Mouse (Mus musculus) regulatory T cell (primary cell): ENCODE results near the gene Vrtn.

Source experiments
- in situ Hi-C: fragments of 300-600 bp; cut with MboI, MseI; formaldehyde crosslinking; loops from one replicate; pipeline ENCODE4 v1.15.1; 2025; ENCODE audit warnings: high pct_unique_total_duplicates

The Vrtn gene

GRCm38 (mm10) chr12:84640654-84641053, at the start of gene Vrtn:
TSS of gene Vrtn (plus strand) at chr12:84641019.
- in situ Hi-C loops = no loop called here

DNA sequence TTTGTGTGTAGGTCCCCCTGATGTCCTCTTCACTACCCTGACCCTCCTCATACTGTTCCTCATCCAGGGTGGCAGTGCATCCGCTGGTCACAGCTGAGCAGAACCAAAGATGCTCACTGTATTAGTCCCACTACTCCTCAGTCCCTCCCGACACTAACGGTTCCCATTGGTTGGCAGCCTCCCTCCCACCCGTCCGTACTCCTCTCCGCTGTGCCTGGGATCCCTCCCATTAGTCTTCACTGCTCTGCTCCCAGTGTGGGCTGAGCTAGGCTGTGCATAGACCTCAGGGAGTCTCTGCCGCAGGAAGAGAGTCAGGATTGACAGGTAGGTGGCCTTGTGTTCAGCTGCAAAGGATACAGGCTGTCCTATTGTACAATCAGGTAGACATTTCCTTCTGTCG, 42.5 kb upstream of the Vrtn start:
- in situ Hi-C loops = no loop called here

GRCm38 (mm10) chr12:84604001-84604400, 36.8 kb upstream of the Vrtn start:
- in situ Hi-C loops = no loop called here

DNA sequence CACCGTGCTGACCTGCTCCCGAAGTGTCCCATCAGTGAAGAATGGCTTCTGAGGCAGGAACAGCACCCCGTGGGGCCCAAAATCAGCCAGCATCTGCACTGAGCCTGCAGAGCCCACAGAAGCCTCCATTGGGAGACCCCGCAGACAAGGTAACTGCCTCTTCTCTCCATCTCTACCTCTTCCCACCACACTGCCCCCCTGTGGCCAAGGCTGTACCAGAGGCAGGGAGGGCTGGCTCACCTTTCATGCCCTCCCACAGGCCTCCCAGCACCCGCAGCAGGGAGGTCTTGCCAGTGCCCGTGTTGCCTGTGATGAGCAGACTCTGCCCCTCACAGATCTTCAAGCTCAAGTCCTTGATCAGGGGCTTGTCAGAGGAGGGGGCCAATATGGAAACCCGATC, 35.0 kb upstream of the Vrtn start:
- in situ Hi-C loops = no loop called here

DNA sequence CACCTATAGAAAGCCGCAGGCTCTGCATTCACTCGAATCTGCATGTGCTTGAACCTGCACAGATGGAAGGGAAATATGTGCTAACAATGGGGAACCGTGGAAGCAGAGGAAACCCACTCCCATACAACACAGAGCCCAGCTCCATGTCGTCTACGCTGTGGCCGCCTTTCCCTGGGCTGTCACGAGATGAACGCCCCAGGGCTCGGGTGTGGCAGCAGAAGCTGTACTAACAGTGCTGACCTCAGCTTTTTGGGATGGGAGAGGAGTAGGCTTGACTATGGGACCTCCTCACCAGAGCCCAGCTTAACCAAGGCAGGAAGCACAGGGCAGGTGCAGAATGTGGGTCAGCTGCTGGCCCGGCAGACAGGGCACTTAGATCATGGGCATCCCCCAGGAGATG, 29.1 kb upstream of the Vrtn start:
- in situ Hi-C loops = no loop called here

DNA sequence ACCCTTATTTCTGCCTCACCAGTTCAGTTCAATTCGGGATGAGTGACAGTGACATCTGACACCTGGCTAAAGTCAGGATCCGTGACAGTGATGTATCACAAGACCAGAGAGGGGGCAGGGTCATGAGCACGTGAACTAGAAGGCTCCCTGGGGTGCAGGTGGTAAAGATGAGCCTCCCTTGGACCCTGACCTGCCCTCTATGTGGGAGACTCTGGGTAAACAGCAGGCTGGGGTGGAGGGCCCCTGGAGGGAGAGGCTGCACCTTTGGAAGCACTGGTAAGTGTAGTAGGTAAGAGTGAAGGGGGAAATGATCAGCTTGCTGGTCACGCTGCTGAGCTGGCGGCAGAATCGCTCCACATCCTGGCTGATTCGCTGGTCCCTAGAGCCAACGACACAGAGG, 28.3 kb upstream of the Vrtn start:
- in situ Hi-C loops = no loop called here

DNA sequence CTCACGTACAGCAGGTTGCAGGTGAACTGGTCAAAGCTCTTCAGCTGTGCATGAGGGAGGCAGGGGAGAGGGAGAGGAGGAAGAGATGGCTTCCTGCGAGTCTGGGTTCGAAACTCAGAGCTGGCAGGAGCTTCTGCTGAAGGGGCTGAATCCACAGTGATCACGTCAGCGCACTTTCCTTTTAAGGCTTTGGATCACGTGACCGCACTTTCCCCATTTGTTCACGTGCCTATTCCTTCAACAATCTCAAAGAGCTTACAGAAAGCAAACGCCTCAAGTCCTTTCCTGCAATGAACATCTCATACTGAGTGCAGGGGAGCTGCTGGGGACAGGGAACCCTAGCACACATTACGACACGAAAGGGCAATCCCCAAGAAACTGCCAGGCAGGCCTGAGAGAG, 26.8 kb upstream of the Vrtn start:
- in situ Hi-C loops = no loop called here

DNA sequence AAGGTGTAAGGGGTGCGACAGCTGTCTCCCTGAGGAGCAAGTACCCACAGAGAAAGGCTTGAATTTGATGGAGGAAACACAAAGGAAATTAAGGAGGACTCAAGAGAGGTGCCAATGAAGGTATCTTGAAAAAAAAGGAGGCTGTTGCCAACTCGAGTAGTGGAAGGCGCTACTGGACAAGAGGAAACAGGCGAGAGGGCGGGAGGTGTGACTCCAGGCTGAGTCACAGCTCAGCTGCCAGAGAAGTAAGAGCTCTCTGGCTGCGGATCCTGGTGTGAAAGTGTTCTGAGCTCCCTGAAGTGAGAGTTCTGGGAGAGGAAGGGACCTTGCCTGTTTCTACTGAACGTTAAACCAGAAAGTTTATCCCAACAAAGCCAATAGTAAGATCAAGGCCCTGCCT, 26.3 kb upstream of the Vrtn start:
- in situ Hi-C loops = no loop called here

GRCm38 (mm10) chr12:84616977-84617630, 23.7 kb upstream of the Vrtn start, which contains the start of gene Abcd4:
TSS of gene Abcd4 (minus strand) at chr12:84617413.
- in situ Hi-C loops = no loop called here

GRCm38 (mm10) chr12:84617663-84618062, 23.2 kb upstream of the Vrtn start:
- in situ Hi-C loops = no loop called here

DNA sequence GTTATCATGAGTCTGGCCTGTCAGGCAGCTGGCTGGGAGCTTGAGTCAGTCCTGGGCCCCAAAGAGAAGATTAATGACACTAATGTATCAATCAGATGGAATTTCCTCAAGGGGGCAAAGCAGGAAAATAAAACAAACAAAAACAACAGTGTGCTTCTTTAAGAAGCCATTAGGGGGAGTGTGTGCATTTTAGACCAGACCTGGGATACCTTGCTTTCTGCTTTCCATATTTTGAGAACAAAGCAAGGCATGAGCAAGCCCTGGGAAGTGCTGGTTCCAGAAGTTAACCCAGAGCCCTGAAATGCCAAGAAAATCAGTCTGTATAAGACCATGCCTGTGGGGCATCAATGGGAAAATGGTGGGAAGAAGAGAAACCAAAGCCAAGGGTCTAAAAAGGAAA, 19.8 kb upstream of the Vrtn start:
- in situ Hi-C loops = no loop called here

- in situ Hi-C loops = no loop called here
These were observed 16.2 kb upstream of the Vrtn start for GRCm38 (mm10) chr12:84624601-84625000.

DNA sequence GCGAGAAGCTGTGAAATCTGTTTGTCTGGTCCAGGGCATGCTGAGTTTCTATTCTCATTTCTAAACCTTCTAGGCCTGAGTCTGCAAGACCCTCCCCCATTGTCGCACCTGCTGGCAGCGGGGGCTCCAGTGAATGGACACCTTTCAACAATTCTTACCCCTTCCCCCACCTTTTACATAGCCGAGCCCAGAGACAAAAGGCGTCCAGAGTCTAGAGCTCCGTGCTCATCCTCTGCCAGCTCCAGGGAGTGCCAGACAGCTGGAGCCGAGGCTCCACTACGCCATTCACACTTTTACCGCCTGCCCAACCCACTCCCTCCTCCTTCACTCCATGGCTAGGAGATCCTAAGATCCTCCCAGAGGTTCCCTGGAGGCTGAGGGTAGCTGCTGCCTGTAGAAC, 15.7 kb upstream of the Vrtn start:
- in situ Hi-C loops = no loop called here

- in situ Hi-C loops = no loop called here
These were observed 9.0 kb upstream of the Vrtn start for GRCm38 (mm10) chr12:84631867-84632266.

DNA sequence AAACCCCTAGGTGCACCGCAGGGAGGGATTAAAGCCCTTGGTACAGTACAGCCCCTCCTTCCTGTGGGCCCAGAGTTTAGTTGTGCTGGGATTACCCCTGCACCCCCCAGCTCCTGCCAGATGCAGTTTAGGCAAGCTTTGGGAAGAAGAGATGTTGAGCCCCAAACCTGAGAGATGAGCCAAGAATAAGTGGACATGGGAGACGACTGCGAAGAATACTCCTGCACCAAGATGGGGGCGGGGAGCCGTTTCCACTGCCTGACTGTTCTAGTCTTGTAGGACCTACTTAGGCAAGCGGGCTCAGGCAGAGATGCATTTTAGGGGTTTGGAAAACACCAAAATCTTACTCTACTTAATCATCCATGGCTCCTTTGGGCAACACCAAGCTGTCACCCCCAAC, 566 bp upstream of the Vrtn start:
- in situ Hi-C loops = no loop called here

DNA sequence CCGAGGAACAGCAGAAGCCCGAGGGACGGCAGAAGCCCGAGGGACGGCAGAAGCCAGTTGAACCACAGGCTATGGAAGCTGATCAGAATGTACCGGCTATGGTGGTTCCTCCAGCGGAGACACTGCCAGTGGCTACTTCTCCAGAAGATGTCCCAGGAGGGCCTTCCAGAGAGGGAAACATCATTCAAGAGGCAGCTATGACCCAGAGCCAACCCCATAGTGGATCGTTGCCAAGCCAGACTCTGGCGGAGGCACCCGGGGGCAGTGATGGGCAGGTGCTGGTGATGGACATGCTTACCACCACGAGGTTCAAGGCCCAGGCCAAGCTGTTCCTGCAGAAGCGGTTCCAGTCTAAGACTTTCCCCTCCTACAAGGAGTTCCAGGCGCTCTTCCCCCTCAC, 9.4 kb downstream of the Vrtn start:
- in situ Hi-C loops = loop anchor here (5.0 kb wide), 1 partner anchor 102 kb away; no protein-coding TSS in a partner anchor

- in situ Hi-C loops = loop anchor here (5.0 kb wide), 1 partner anchor 98 kb away; no protein-coding TSS in a partner anchor
These were observed 13.1 kb downstream of the Vrtn start for GRCm38 (mm10) chr12:84653912-84654311.

DNA sequence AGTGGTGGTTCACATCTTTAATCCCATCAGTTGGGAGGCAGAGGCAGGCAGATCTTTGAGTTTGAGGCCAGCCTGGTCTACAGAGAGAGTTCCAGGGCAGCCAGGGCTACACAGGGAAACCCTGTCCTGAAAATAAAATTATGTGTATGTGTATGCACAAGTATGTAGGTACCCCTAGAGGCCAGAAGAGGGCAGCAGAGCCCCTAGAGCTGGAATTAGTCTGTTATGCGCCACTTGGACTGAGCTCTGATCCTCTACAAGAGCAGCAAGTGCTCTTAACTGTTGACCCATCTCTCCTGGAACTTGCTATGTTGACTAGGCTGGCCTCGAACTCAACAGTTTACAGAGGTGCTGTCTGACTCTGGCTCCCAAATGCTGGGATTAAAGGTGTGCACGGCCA, 29.7 kb downstream of the Vrtn start:
- in situ Hi-C loops = no loop called here

DNA sequence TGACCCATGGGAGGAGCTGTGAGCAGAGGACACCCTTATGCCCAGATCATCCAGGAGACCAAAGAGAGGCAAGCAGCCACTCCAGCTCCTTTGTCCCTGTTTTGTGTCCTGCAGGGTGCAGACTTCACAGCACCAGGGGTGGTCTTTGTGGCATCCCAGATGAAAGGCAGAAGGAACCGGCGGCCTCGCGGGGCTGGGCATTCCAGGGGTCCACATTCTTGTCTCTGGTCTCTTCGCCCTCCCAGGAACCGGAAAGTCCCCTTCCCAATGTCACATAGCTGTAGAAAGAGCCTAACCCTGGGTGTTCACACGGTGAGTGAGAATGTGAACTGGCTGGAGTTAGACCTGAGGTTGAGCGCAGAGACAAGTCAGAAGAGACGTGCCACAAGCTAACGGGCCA, 30.8 kb downstream of the Vrtn start:
- in situ Hi-C loops = no loop called here

GRCm38 (mm10) chr12:84674666-84675526, 34.1 kb downstream of the Vrtn start:
- in situ Hi-C loops = no loop called here

DNA sequence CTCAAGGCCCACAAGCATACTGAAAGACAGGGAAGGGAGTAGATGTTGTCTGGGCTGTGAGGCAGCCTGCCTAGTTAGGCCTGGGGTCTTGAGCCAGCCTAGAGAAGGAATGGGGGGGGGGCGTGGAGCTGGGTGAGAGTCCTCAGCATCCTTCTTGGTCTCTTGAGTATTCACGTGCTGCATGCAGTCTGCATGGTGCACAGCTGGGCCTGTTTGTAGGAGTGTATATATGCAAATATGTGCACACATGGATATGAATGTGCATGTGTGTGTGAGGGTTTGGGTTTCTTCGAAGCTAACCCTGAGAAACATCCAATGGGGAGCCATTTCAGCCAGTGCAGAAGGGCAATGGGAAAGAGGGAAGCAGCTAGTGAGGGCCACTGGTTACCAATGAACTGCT, 35.2 kb downstream of the Vrtn start:
- in situ Hi-C loops = no loop called here

GRCm38 (mm10) chr12:84684569-84684968, 43.8 kb downstream of the Vrtn start:
- in situ Hi-C loops = no loop called here

DNA sequence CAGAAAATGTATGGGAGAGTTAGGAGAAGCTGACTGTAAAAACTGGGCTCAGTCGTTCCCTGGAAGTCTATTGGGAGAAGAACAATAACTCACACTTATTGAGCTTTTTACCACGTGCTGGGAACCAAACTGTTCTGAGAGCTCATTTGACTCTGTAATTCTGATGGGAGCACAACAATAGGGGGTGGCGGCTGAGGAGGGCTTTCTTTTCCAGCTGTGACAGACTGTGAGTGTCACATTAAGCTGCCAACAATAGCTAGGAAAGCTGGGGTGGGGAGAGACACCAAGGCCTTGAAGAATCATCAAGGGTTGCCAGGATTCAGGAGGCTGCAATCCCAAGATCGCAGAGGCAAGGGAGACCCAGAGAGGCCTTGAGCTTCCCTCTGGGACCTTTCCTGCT, 45.4 kb downstream of the Vrtn start:
- in situ Hi-C loops = no loop called here
